Mouse (Mus musculus) heart, adult 2 months (tissue): ENCODE measurements around the gene Tspoap1. TPM values are rescaled to one million over a fixed set of nuclear protein-coding genes. Genes with fewer than 3 reads are reported as not detected.
A peak's percentile ranks its signal among the peaks of the same experiment; 100 is the strongest.

ENCODE experiments used
- DNase-seq, 2 experiments: peaks; one replicate each; pipeline ENCODE4 v3.0.0; 2021
- H3K27ac ChIP-seq: fragments of 200-600 bp; 2 replicates; pipeline ENCODE4 v1.8.1; 2022
- H3K27me3 ChIP-seq: fragments of 200-500 bp; 2 replicates; pipeline ENCODE4 v1.6.1; 2012; ENCODE audit warnings: mild to moderate bottlenecking, low read length, inconsistent platforms, mixed read lengths; ENCODE audit not compliant: control insufficient read depth, insufficient read depth
- H3K36me3 ChIP-seq: fragments of 200-500 bp; 2 replicates; pipeline ENCODE4 v1.6.1; 2012; ENCODE audit warnings: low read length, inconsistent platforms; ENCODE audit not compliant: control insufficient read depth, insufficient read depth
- H3K4me1 ChIP-seq: fragments of 200-500 bp; 2 replicates; pipeline ENCODE4 v1.6.1; 2011; ENCODE audit warnings: low read length; ENCODE audit not compliant: control insufficient read depth, insufficient read depth
- H3K4me3 ChIP-seq: fragments of 200-600 bp; 2 replicates; pipeline ENCODE4 v1.8.1; 2022
- H3K79me2 ChIP-seq: fragments of 200-500 bp; replicated peaks from 2 replicates; pipeline ENCODE4 v1.6.1; 2012; ENCODE audit warnings: mild to moderate bottlenecking, inconsistent platforms, low read length, moderate library complexity, mixed read lengths; ENCODE audit not compliant: control insufficient read depth, insufficient read depth
- H3K9ac ChIP-seq: fragments of 200-500 bp; 2 replicates; pipeline ENCODE4 v1.6.1; 2012; ENCODE audit warnings: low read depth, mild to moderate bottlenecking, control low read depth, inconsistent platforms, low read length, mixed read lengths
- CTCF ChIP-seq: fragments of 200-600 bp; IDR thresholded peaks from 2 replicates; pipeline ENCODE4 v1.8.1; 2022; ENCODE audit warnings: antibody characterized with exemption, mild to moderate bottlenecking, moderate library complexity
- EP300 ChIP-seq: fragments of 200-500 bp; IDR thresholded peaks from 2 replicates; pipeline ENCODE4 v1.6.1; 2011; ENCODE audit warnings: low read depth, low read length, control low read depth; ENCODE audit not compliant: insufficient read depth
- POLR2A ChIP-seq: fragments of 200-500 bp; IDR thresholded peaks from 2 replicates; pipeline ENCODE4 v1.6.1; 2011; ENCODE audit warnings: mild to moderate bottlenecking, low read depth, low read length, control low read depth; ENCODE audit not compliant: insufficient read depth
- WGBS: fragments of 180-500 bp; shearing (Covaris S2); methylation state at CpG from one replicate; pipeline ENCODE4 v1.1.7; 2018; 5-methylcytosine and 5-hydroxymethylcytosine counted together
- intact Hi-C: fragments of 180-260 bp; cut with DNase I; formaldehyde crosslinking; loops from one replicate; pipeline ENCODE4 v1.15.1; 2025
- polyA plus RNA-seq: library from polyadenylated mRNA; depleted of rRNA; stranded (reverse); fragments of >200 nt; gene quantifications from 2 replicates; pipeline ENCODE4 v1.2.3, GENCODE M21; 2012
- total RNA-seq, 2 experiments: library from RNA; stranded (reverse); gene quantifications; 2 replicates each; pipeline ENCODE4 v1.2.3; 2021

Gene Tspoap1
- total and polyA plus RNA-seq, 3 experiments: 0.66 TPM; not detected in 2

DNA sequence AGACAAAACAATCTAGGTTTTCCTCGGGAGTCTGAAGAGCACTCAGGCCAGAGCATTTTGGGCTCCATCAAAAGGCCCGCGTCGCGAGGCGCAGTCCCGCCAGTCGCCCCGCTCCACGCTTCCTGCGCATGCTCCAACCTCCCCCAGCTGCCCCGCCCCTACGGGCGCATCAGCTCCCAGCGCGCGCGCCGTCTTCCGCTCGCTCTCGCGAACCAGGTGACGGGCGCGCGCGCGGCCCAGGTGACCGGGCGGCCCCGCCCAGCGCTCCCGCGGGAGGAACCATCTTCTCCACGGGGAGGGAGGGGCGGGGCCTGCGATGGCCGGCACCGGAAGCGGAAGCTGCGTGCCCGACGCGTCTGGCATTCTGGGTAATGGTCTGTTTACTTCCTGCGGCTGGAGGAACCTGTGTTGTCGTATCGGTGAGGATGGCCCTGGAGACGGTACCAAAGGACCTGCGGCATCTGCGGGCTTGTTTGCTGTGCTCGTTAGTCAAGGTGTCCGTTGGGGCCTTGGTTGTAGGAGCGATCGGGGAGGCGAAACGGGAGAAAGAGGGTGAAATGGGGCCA, 23.1 kb upstream of the Tspoap1 start, which contains the start of gene Supt4a:
TSS of gene Supt4a (plus strand) at position 378 of the 566 bp plus-strand sequence.
- 0 out of 2 replicates have a peak, but pooled peaks have one; percentile 52 for TF ChIP-seq EP300
- TF ChIP-seq POLR2A: peak; percentile 84
- TF ChIP-seq CTCF: no peak
- no peaks in the 10 kb centered on the region for H3K79me2 ChIP-seq
- H3K4me3 ChIP-seq: peak within 1 kb of the TSS; percentile 68
- no peaks in the 10 kb centered on the region; the same call in 1 of the 2 replicates for H3K27me3 ChIP-seq
- H3K36me3 ChIP-seq: no peaks in the 10 kb centered on the region
- peak; percentile 96 to 97 for DNase-seq
- WGBS: under 1% methylated on average over 57 of the region's 57 CpGs
- no peaks in the 10 kb centered on the region for H3K4me1 ChIP-seq
- intact Hi-C loops: loop anchor here (5.0 kb wide), 1 partner anchor 140 kb away; no protein-coding TSS in a partner anchor
- peak within 1 kb of the TSS; percentile 82 for H3K27ac ChIP-seq
- peak within 1 kb of the TSS; percentile 62 for H3K9ac ChIP-seq

DNA sequence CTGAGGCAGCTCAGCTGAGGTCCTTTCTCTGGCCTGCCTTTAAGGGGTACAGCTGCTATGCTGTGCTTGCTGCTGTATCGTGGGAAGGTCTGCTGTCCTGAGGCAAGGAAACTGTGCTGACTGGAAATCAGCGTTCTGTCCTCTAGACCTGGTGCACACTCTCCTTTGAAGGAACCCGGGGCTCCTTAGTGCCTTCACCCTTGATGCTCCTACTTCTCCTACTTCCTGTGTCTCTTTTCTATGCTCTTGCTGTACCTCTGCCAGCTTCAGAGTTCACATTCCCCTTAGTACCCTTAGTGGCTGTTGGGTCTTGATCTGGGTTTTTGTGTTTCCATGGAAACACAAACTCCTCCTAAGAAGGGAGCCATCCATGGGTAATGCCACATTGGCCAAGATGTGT, 16.6 kb upstream of the Tspoap1 start:
- 93% methylated on average over 3 of the region's 3 CpGs for WGBS
- no peak overlapping the region for H3K27ac ChIP-seq
- no peaks in the 10 kb centered on the region for H3K4me1 ChIP-seq
- no peaks in the 10 kb centered on the region for H3K27me3 ChIP-seq
- intact Hi-C loops: no loop called here
- H3K9ac ChIP-seq: no peak overlapping the region
- DNase-seq: no peak
- no peaks in the 10 kb centered on the region for H3K79me2 ChIP-seq
- no peaks in the 10 kb centered on the region for H3K36me3 ChIP-seq
- TF ChIP-seq POLR2A: no peak
- no peak for TF ChIP-seq EP300
- no peak for TF ChIP-seq CTCF
- H3K4me3 ChIP-seq: no peak overlapping the region

DNA sequence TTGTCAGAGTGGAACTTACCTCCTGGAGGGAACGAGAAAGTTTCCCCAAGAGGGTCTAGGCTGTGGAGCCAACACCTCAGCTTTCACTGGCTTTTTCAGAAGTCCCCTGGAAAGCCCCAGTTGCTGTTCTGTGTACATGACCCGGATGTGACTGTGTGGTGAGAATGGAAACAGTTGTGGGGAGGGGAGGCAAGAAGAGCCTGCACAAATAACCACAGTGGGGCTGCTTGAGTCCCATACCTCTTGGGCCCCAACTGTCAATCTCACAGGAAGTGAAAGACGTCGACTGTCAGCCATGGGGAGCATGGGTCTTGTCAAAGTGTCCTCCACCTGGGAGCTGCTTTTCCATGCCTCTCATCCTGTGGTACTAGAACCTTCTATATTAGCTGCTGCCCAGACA, 15.4 kb upstream of the Tspoap1 start:
- no peaks in the 10 kb centered on the region for H3K27me3 ChIP-seq
- intact Hi-C loops: no loop called here
- 63% methylated on average over 4 of the region's 4 CpGs for WGBS
- H3K79me2 ChIP-seq: no peaks in the 10 kb centered on the region
- no peak overlapping the region for H3K27ac ChIP-seq
- H3K4me3 ChIP-seq: no peak overlapping the region
- no peaks in the 10 kb centered on the region for H3K4me1 ChIP-seq
- no peak for TF ChIP-seq CTCF
- no peak for TF ChIP-seq EP300
- no peak for TF ChIP-seq POLR2A
- no peak overlapping the region for H3K9ac ChIP-seq
- DNase-seq: peak in 1 of 2 experiments; percentile 34
- no peaks in the 10 kb centered on the region for H3K36me3 ChIP-seq

DNA sequence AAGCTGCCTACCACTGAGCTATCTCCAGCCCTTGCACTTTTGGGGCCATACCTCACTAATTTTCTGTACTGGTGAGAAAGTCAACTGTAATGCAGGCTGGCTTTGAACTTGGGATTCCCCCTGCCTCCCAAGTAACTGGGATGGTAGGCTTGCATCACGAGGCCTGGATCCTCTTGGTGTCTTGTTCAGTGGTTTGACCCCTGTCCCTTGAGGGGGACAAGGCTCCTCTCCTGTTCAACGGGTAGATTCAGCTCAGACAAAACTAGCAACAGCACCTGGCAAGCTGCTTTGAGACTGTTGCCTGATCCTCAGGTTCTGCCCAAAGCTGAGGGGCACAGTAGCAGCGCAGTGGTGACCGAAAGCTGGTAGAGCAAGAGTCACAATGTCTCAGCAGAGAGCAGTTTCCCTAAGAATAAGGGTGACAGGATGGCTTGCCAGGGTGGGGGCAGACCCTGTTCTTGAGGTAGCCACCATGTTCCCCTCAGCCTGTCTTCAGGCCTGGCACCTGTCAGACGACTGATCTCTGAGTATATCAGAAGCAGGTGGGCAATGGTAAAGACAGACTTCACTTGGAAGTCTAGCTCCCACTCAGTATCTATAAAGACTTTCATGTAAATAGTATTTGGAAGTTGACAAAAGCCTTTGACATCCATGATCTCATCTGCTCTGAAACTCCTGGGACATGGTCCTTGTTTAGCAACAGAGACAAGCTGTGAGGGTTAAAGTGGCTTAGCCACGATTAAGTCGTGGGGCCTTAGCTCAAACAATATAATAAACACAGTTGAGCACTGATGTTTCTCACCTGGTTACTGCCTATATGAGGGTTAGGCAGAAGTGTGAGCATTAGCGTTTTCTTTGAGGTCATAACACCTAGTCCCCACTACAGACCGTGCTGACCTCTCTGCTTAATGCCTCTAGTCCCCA, 14.4 kb upstream of the Tspoap1 start:
- H3K27me3 ChIP-seq: no peaks in the 10 kb centered on the region
- H3K4me3 ChIP-seq: no peak overlapping the region
- no peaks in the 10 kb centered on the region for H3K36me3 ChIP-seq
- 75% methylated on average over 9 of the region's 9 CpGs for WGBS
- no peaks in the 10 kb centered on the region for H3K79me2 ChIP-seq
- no peak for DNase-seq
- TF ChIP-seq EP300 (no peak), CTCF (no peak), POLR2A (no peak)
- intact Hi-C loops: no loop called here
- no peak overlapping the region for H3K9ac ChIP-seq
- no peaks in the 10 kb centered on the region for H3K4me1 ChIP-seq
- H3K27ac ChIP-seq: no peak overlapping the region

DNA sequence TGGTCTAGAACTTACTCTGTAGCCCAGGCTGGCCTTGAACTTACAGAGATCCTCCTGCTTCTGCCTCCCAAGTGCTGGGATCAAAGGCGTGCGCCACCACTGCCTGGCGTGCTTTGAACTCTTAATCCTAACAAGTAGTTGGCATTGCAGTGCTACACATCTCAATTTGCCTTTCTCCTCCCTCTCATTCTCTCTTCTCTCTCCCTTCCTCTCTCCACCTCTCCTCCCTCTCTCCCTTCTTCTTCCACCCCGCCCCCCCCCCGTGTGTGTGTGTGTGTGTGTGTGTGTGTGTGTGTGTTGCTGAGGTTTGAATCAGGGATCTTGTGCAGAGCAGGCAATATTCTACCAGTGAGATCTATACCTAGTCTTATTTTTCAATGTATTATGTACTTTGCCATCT, 13.0 kb upstream of the Tspoap1 start:
- H3K4me3 ChIP-seq: no peak overlapping the region
- no peak overlapping the region for H3K9ac ChIP-seq
- no peak for TF ChIP-seq CTCF
- TF ChIP-seq POLR2A: no peak
- no peak for TF ChIP-seq EP300
- no peaks in the 10 kb centered on the region for H3K79me2 ChIP-seq
- H3K27ac ChIP-seq: no peak overlapping the region
- DNase-seq: no peak
- H3K4me1 ChIP-seq: no peaks in the 10 kb centered on the region
- WGBS: 83% methylated on average over 5 of the region's 5 CpGs
- intact Hi-C loops: no loop called here
- no peaks in the 10 kb centered on the region for H3K27me3 ChIP-seq
- H3K36me3 ChIP-seq: no peaks in the 10 kb centered on the region

- H3K4me3 ChIP-seq: no peak overlapping the region
- no peak overlapping the region for H3K27ac ChIP-seq
- no peaks in the 10 kb centered on the region for H3K79me2 ChIP-seq
- H3K4me1 ChIP-seq: no peaks in the 10 kb centered on the region
- WGBS: 90% methylated on average over 7 of the region's 7 CpGs
- TF ChIP-seq EP300: no peak
- no peak for TF ChIP-seq POLR2A
- intact Hi-C loops: no loop called here
- no peaks in the 10 kb centered on the region for H3K27me3 ChIP-seq
- no peak overlapping the region for H3K9ac ChIP-seq
- no peaks in the 10 kb centered on the region for H3K36me3 ChIP-seq
- DNase-seq: no peak
These were observed 12.6 kb upstream of the Tspoap1 start for GRCm38 (mm10) chr11:87747716-87748115.
